Mouse (Mus musculus): ENCODE data around the gene Cep85l.

The Cep85l gene

GRCm38 (mm10) chr10:53342166-53342728 is 37.5 kb downstream of the Cep85l start:
- no peak for DNase-seq (ENCODE audit: low read depth, low spot score)

- DNase-seq (ENCODE audit: low read depth, low spot score): no peak
Observed at GRCm38 (mm10) chr10:53341288-53341965, 38.3 kb downstream of the Cep85l start.

GRCm38 (mm10) chr10:53339045-53339444 is 40.7 kb downstream of the Cep85l start:
- DNase-seq (ENCODE audit: low read depth, low spot score): no peak

GRCm38 (mm10) chr10:53337162-53337923 is 42.4 kb downstream of the Cep85l start, which contains the start of gene Pln:
Pln (plus strand) TSS chr10:53337667.
- DNase-seq (ENCODE audit: low read depth, low spot score): no peak

- no peak for DNase-seq (ENCODE audit: low read depth, low spot score)
Observed at GRCm38 (mm10) chr10:53335974-53336373, 43.8 kb downstream of the Cep85l start.

- DNase-seq (ENCODE audit: low read depth, low spot score): no peak
Observed at GRCm38 (mm10) chr10:53335266-53335665, 44.5 kb downstream of the Cep85l start.

GRCm38 (mm10) chr10:53332752-53333151 is 47.0 kb downstream of the Cep85l start:
- no peak for DNase-seq (ENCODE audit: low read depth, low spot score)

GRCm38 (mm10) chr10:53329257-53329656 is 50.5 kb downstream of the Cep85l start:
- DNase-seq (ENCODE audit: low read depth, low spot score): no peak

GRCm38 (mm10) chr10:53326367-53326766 is 53.4 kb downstream of the Cep85l start:
- DNase-seq (ENCODE audit: low read depth, low spot score): no peak

- DNase-seq (ENCODE audit: low read depth, low spot score): no peak
Observed at GRCm38 (mm10) chr10:53324663-53325062, 55.1 kb downstream of the Cep85l start.

GRCm38 (mm10) chr10:53323367-53323766 is 56.4 kb downstream of the Cep85l start:
- no peak for DNase-seq (ENCODE audit: low read depth, low spot score)

- no peak for DNase-seq (ENCODE audit: low read depth, low spot score)
Observed at GRCm38 (mm10) chr10:53306674-53307073, 73.1 kb downstream of the Cep85l start.

- no peak for DNase-seq (ENCODE audit: low read depth, low spot score)
Observed at GRCm38 (mm10) chr10:53305867-53306266, 73.9 kb downstream of the Cep85l start.

- no peak for DNase-seq (ENCODE audit: low read depth, low spot score)
Observed at GRCm38 (mm10) chr10:53285147-53285546, 94.6 kb downstream of the Cep85l start.

GRCm38 (mm10) chr10:53272228-53272627 is 107.5 kb downstream of the Cep85l start:
- DNase-seq (ENCODE audit: low read depth, low spot score): no peak

GRCm38 (mm10) chr10:53262021-53262420 is 117.7 kb downstream of the Cep85l start:
- DNase-seq (ENCODE audit: low read depth, low spot score): no peak

GRCm38 (mm10) chr10:53235381-53235780 is 144.4 kb downstream of the Cep85l start:
- DNase-seq (ENCODE audit: low read depth, low spot score): no peak

GRCm38 (mm10) chr10:53234683-53235082 is 145.1 kb downstream of the Cep85l start:
- DNase-seq (ENCODE audit: low read depth, low spot score): no peak

GRCm38 (mm10) chr10:53234086-53234613 is 145.6 kb downstream of the Cep85l start:
- no peak for DNase-seq (ENCODE audit: low read depth, low spot score)

- DNase-seq (ENCODE audit: low read depth, low spot score): no peak
Observed at GRCm38 (mm10) chr10:53230809-53231208, 148.9 kb downstream of the Cep85l start.

GRCm38 (mm10) chr10:53229190-53229589 is 150.6 kb downstream of the Cep85l start:
- no peak for DNase-seq (ENCODE audit: low read depth, low spot score)
